Mouse (Mus musculus) lung, embryonic 15.5 days (tissue): ENCODE data around the gene Sesn3. TPM values are rescaled to one million over a fixed set of nuclear protein-coding genes. Genes with fewer than 3 reads are reported as not detected.
A peak's percentile ranks its signal among the peaks of the same experiment; 100 is the strongest.

ENCODE experiments used
- ATAC-seq: fragments of 200-750 bp; cut with Nextera tagmentation; 2 replicates; pipeline ENCODE4 v1.8.0; 2017; ENCODE audit warnings: moderate number of reproducible peaks, borderline replicate concordance; ENCODE audit not compliant: low FRiP score, low TSS enrichment; ENCODE audit errors: extremely low read depth
- H3K27ac ChIP-seq: fragments of 300-500 bp; sonication (generic); 2 replicates; pipeline ENCODE4 v1.5.1; 2015; ENCODE audit warnings: moderate library complexity, mild to moderate bottlenecking, inconsistent platforms
- H3K27me3 ChIP-seq: fragments of 300-500 bp; sonication (generic); 2 replicates; pipeline ENCODE4 v1.6.1; 2015; ENCODE audit warnings: inconsistent platforms
- H3K36me3 ChIP-seq: fragments of 300-500 bp; sonication (generic); 2 replicates; pipeline ENCODE4 v1.6.1; 2015; ENCODE audit warnings: inconsistent platforms
- H3K4me1 ChIP-seq: fragments of 300-500 bp; sonication (generic); 2 replicates; pipeline ENCODE4 v1.6.1; 2015; ENCODE audit warnings: inconsistent platforms
- H3K4me2 ChIP-seq: fragments of 300-500 bp; sonication (generic); 2 replicates; pipeline ENCODE4 v1.6.1; 2015; ENCODE audit warnings: inconsistent platforms, mild to moderate bottlenecking, moderate library complexity
- H3K4me3 ChIP-seq: fragments of 300-500 bp; sonication (generic); 2 replicates; pipeline ENCODE4 v1.5.1; 2015; ENCODE audit warnings: mild to moderate bottlenecking, inconsistent platforms
- H3K9ac ChIP-seq: fragments of 300-500 bp; sonication (generic); 2 replicates; pipeline ENCODE4 v1.6.1; 2015; ENCODE audit warnings: inconsistent platforms
- H3K9me3 ChIP-seq: fragments of 300-500 bp; sonication (generic); 2 replicates; pipeline ENCODE4 v1.6.1; 2016; ENCODE audit warnings: inconsistent platforms
- WGBS: fragments of 180-500 bp; shearing (Covaris S2); methylation state at CpG from one replicate; pipeline ENCODE4 v1.1.7; 2015; 5-methylcytosine and 5-hydroxymethylcytosine counted together
- polyA plus RNA-seq: library from polyadenylated mRNA; unstranded; fragments of >200 nt; fragmentation: Nextera tagmentation; extraction: Ambion mirVana; gene quantifications from 2 replicates; pipeline ENCODE4 v1.2.1, GENCODE M21; 2015

Sesn3 gene
- polyA plus RNA-seq, 1 experiment from 2014 or later: 16.7 TPM

DNA sequence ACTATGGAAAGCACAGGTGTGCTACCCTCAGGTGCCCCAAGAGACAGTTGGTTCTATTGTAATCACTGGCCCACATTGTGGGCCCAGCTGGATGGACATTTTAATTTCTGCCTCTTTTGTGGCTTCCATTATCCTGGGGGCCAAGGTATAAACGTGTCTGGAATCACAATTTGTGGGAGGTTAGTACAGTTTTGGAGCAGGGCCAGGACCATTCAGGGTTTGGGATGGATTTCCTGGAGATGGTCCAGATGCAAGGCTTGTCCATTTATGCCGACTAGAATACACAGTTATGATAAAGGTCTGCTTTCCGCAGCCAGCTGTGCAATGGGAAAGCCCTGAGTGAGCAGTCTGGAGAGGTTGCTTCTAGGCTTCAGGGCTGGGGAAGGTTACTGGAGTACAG, 13.7 kb upstream of the Sesn3 start:
- no peak overlapping the region for H3K9ac ChIP-seq
- no peaks in the 10 kb centered on the region for H3K27me3 ChIP-seq
- no peak overlapping the region for H3K27ac ChIP-seq
- WGBS: 25% methylated on average over 3 of the region's 3 CpGs
- no peaks in the 10 kb centered on the region for H3K4me1 ChIP-seq
- no peak overlapping the region for H3K4me3 ChIP-seq
- no peak for ATAC-seq
- no peaks in the 10 kb centered on the region for H3K9me3 ChIP-seq
- no peak overlapping the region for H3K4me2 ChIP-seq
- no peaks in the 10 kb centered on the region for H3K36me3 ChIP-seq

DNA sequence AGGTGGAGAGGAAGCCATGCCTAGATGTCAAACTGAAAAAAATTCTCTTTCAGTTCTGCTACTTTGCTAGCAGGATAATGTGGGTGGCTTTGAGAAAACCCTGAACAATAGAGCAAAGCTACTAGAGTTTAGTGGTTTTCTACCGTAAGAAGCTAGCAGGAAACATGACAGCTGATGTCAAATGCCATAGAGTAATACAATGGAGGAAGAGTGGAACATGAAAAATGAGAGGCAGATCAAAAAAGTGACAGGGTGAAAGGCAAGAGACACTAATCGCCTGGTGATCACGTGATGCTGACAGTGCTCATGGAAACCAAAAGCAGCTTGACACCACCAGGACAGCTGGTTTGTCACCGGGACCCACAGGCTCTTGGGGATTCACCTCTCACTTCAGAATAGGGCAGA, 12.3 kb upstream of the Sesn3 start:
- H3K27me3 ChIP-seq: no peaks in the 10 kb centered on the region
- H3K4me2 ChIP-seq: no peak overlapping the region
- H3K36me3 ChIP-seq: no peaks in the 10 kb centered on the region
- H3K4me1 ChIP-seq: no peaks in the 10 kb centered on the region
- H3K27ac ChIP-seq: no peak overlapping the region
- no peak overlapping the region for H3K9ac ChIP-seq
- ATAC-seq: no peak
- no peaks in the 10 kb centered on the region for H3K9me3 ChIP-seq
- 44% methylated on average over 4 of the region's 4 CpGs for WGBS
- no peak overlapping the region for H3K4me3 ChIP-seq

DNA sequence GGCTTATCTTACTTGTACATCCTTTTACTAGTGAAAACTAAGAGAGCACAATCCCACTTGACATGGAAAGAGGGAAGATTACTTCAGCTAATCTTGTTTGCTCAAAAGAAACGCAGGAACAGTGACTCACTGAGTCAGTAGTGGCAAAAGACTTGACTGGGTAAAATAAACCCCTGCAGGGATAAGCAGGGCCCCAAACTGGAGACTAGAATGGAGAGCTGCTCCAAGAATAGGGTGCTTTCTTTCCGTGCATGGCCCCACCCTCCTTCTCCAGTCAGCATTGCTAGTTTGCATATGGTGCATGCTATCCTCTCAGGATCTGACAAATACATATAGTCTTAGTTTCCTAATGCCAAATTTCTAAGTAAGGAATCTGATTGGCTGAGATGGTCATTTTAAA, 8.4 kb upstream of the Sesn3 start:
- Histone ChIP-seq H3K4me2 (no peak overlapping the region), H3K27ac (no peak overlapping the region), H3K9me3 (no peaks in the 10 kb centered on the region), H3K27me3 (no peaks in the 10 kb centered on the region), H3K4me1 (no peaks in the 10 kb centered on the region), H3K9ac (no peak overlapping the region), H3K4me3 (no peak overlapping the region), H3K36me3 (no peaks in the 10 kb centered on the region)
- no peak for ATAC-seq
- WGBS: 15% methylated on average over 2 of the region's 2 CpGs

DNA sequence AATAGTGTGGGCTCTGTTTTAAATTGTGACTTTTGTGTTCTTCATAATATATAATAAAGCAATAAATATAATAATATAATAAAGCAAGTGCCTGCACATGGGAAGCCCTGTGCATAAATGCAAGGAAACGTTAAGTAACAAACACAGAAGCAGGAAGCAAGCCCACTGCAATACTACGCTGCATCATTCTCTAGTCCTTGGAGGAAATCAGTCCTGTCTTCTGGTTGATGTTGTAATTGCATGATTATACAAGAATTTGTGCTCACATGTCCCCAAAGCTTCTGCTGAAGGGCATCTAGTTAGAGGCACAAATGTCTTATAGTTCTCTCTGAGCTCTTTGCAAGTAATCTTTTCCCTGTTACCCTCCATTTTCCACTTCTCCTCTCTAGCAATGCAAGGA, 6.3 kb upstream of the Sesn3 start:
- Histone ChIP-seq H3K27me3 (no peaks in the 10 kb centered on the region), H3K4me2 (no peak overlapping the region), H3K36me3 (no peaks in the 10 kb centered on the region), H3K27ac (no peak overlapping the region), H3K4me1 (no peaks in the 10 kb centered on the region), H3K9ac (no peak overlapping the region), H3K9me3 (no peaks in the 10 kb centered on the region), H3K4me3 (no peak overlapping the region)
- WGBS: 75% methylated on average over 2 of the region's 2 CpGs
- no peak for ATAC-seq

DNA sequence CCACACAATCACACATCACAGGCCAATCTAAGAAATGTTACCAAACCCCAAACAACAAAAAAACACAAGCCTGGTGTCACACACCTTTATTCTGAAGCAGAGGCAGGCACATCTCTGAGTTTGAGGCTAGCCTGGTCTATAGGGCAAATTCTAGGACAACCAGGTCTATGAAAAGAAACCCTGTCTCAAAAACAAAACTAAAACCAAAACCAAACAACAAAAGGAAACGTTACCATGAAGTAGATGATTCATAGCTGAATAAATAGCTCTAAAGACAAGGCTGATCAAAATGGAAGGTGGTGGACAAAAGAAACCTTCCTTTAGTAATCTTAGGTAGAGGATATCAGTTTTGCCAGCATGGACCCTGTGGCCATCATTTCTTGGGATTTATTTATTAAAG, 1.9 kb upstream of the Sesn3 start:
- Histone ChIP-seq H3K4me1 (peaks cover 8% of the 10 kb centered on the region; the same call in 1 of the 2 replicates), H3K36me3 (no peaks in the 10 kb centered on the region), H3K27me3 (no peaks in the 10 kb centered on the region), H3K9ac (no peak overlapping the region), H3K4me2 (no peak overlapping the region), H3K9me3 (no peaks in the 10 kb centered on the region), H3K27ac (no peak overlapping the region), H3K4me3 (no peak overlapping the region)
- ATAC-seq: no peak
- 50% methylated on average over 1 of the region's 1 CpGs for WGBS

DNA sequence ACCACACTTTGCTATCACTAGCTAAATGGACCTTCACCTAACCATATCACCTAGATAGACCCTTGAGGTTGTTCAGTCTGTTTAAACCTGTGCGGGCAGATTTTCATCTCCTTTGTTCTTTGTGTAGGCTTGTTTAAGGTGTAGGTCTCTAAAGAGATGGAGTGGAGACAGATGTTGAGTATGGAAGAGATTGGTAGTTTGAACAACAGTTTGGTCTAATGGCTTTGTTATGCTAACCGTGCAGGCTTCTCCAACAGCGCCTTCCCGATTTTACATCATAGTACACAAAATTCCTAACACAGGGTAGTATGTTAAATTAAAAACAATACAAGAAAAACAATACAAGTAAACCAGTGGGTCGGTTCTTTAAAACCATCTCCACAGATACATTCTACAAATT, 281 bp upstream of the Sesn3 start:
- peak overlapping the region; percentile 62 for H3K4me2 ChIP-seq
- H3K4me3 ChIP-seq: peak overlapping the region; percentile 95; the same call in 1 of the 2 replicates
- no peaks in the 10 kb centered on the region for H3K36me3 ChIP-seq
- H3K9ac ChIP-seq: no peak overlapping the region
- ATAC-seq: no peak
- H3K27me3 ChIP-seq: no peaks in the 10 kb centered on the region
- peak overlapping the region; percentile 91 for H3K27ac ChIP-seq
- peaks cover 12% of the 10 kb centered on the region for H3K4me1 ChIP-seq
- WGBS: 39% methylated on average over 5 of the region's 5 CpGs
- no peaks in the 10 kb centered on the region for H3K9me3 ChIP-seq

DNA sequence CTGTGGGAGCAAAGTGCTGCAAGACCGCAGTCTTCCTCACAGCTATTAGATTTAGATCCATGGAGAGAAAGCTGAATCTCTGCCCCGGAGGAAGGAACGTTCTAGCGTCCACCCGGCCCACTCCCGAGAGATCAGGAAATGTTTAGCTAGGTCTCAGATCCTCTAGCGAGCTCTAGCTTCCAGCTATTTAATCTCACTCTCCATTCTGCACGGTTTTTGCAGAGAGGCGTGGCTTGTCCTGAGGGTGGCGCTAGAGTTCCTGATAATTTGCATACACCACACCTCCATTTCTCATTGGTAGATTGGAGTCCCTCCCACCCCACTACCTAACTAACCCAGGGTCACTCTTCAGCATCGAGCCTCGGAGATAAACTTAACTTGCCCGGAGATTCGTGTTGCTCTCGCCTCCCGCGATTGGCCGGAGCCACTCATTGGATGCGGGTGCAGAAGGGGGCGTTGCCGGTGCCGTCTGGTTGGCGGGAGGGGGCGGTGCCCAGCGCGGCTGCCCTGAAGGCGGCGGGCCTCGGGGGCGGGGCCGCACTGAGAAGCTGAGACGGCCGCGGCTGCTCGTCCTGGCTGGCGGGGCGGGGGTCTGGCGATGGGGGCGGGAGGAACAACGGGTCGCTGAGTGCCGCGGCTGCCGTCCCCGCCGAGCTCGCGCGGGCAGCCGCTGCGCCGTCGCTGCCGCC, 1.1 kb downstream of the Sesn3 start:
- peak; percentile 99 for ATAC-seq
- peaks cover 12% of the 10 kb centered on the region for H3K4me1 ChIP-seq
- peak overlapping the region; percentile 81 for H3K9ac ChIP-seq
- peak overlapping the region; percentile 70 for H3K4me2 ChIP-seq
- H3K9me3 ChIP-seq: no peaks in the 10 kb centered on the region
- H3K4me3 ChIP-seq: peak overlapping the region; percentile 95
- peak overlapping the region; percentile 94 for H3K27ac ChIP-seq
- no peaks in the 10 kb centered on the region for H3K27me3 ChIP-seq
- no peaks in the 10 kb centered on the region for H3K36me3 ChIP-seq
- under 1% methylated on average over 46 of the region's 54 CpGs for WGBS

DNA sequence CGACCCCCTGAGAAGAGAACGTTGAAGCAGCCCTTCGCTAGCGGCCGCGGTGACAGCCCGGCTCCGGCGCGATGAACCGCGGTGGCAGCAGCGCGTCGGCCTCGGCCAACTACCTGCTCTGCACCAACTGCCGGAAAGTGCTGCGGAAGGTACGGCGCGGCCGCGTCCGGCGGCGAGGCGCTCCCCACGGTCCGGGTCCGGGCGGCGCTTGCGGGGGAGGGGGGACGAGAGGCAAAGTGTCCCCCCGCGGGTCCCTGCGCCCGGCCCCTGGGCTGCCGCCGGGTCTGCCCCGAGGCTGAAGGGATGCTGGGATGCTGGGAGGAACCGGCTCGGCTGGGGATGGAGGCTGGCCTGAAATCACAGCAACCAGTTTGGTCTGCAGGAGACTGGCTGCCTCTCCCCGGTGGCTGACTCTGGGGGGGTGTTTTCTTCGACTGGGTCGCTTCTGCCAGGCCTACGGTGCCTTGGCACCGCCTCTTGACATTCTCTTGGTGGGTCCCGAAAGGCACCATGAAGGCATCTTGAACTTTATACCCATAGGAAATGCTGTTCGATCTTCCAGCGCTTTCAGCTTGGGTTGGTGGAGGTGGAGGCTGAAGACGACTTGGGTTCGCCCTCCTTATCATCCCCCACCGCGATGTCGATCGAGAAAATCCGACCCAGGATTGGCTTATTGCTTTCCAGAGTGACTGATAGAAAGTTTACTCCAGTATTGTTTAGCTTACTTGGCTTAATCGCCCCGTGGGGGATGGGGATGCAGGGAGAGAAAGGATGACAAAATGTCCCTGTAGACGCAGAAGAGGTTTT, 1.8 kb downstream of the Sesn3 start:
- no peaks in the 10 kb centered on the region for H3K36me3 ChIP-seq
- WGBS: 0% methylated on average over 58 of the region's 61 CpGs
- H3K27ac ChIP-seq: peak overlapping the region; percentile 94
- no peaks in the 10 kb centered on the region for H3K27me3 ChIP-seq
- peak; percentile 49; the same call in 1 of the 2 replicates for ATAC-seq
- no peaks in the 10 kb centered on the region for H3K9me3 ChIP-seq
- peak overlapping the region; percentile 70 for H3K4me2 ChIP-seq
- peaks cover 12% of the 10 kb centered on the region for H3K4me1 ChIP-seq
- H3K9ac ChIP-seq: peak overlapping the region; percentile 81
- peak overlapping the region; percentile 95 for H3K4me3 ChIP-seq

DNA sequence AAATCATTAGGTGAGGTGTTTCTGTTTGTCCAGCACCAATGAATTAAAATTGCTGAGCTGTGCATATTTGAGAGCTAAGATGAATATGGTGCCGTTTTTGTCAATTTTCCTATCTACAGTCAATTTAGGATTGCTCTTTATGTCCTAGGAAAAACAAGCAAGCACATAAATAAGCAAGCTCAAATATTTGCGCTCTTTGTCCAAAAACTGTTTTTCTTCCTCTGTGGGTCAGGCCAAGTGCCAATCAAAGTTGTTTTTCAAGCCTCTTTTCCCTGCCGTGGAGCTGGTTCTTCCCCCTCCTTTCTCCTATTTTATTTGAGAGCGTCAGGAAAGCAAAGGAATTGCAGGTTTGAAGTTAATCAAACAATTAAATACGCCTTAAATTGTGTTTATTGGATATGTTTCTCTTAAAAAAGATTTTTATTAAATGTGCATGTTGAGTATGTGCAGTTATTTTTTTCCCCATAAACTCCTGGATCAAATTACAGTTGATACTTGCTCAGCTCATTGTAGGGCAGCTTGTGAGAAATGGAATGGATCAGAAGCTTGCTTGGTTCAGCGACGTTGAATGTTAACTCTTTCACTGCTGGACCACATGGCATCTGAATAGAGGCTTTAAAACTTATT, 2.6 kb downstream of the Sesn3 start:
- H3K27ac ChIP-seq: peak overlapping the region; percentile 94
- no peak for ATAC-seq
- no peaks in the 10 kb centered on the region for H3K27me3 ChIP-seq
- peak overlapping the region; percentile 95 for H3K4me3 ChIP-seq
- H3K9me3 ChIP-seq: no peaks in the 10 kb centered on the region
- H3K36me3 ChIP-seq: no peaks in the 10 kb centered on the region
- H3K4me1 ChIP-seq: peaks cover 12% of the 10 kb centered on the region
- peak overlapping the region; percentile 81 for H3K9ac ChIP-seq
- WGBS: 1% methylated on average over 7 of the region's 7 CpGs
- H3K4me2 ChIP-seq: peak overlapping the region; percentile 70

DNA sequence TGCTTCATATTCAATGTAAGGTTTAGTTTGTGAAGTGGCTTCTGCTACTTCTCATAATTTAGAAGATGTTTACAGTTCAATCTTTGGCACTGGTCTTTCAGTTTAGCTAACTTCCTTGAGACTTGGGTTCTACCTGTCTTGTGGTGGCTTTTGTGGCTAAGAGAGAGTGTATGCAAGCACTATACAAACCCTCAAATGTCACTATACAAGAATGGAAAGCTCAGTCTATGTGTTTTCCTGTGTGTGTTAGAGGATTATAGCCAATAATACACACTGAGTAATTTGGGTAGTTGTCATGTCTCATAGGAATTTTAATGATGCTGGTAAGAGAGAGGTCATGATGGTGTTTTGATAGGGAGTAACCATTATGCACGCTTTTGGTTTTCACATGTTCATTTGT, 5.8 kb downstream of the Sesn3 start:
- Histone ChIP-seq H3K4me2 (no peak overlapping the region), H3K27me3 (no peaks in the 10 kb centered on the region), H3K9ac (no peak overlapping the region), H3K27ac (no peak overlapping the region), H3K9me3 (no peaks in the 10 kb centered on the region), H3K36me3 (no peaks in the 10 kb centered on the region), H3K4me3 (no peak overlapping the region), H3K4me1 (peaks cover 14% of the 10 kb centered on the region)
- WGBS: 41% methylated on average over 1 of the region's 1 CpGs
- ATAC-seq: no peak

DNA sequence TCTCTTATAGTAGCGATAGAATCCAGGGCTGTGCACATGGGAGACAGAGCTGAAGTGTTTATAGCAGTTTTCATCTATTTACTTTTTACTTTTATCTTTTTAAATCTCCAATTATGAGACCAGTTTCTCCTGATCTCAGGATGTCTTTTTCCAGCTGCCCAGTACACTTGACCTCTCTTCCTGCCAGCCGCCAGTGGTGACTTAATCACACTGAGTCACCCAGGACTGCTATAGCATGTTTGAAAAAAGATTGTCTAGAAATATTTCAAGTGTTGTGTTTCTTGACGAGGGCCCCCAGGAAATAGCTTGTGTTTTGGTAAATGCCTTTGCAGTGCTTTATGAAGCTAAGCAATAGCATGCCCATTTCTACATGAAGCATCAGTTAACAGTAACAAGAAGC, 10.2 kb downstream of the Sesn3 start:
- Histone ChIP-seq H3K36me3 (no peaks in the 10 kb centered on the region), H3K4me3 (no peak overlapping the region), H3K9me3 (no peaks in the 10 kb centered on the region), H3K27ac (no peak overlapping the region), H3K4me2 (no peak overlapping the region), H3K9ac (no peak overlapping the region), H3K4me1 (peaks cover 11% of the 10 kb centered on the region), H3K27me3 (no peaks in the 10 kb centered on the region)
- 19% methylated on average over 3 of the region's 3 CpGs for WGBS
- ATAC-seq: no peak

DNA sequence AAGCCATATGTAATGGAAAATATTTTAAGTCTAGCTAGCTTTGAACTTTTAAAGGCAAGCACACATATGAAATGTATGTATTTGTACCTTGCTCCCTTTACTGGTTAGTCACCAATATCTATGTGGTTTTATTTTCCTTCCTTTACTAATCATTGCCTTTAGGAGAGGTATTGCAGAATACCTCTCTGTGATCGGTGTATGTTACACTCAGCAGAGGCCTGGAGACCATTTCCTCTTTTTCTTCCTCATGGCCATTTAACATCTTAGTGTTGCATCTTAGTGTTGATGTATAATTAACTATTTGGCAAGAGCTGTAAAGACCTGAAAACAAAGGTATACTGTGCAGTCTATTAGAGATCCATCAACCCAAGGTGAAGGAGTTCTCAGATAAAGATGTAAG, 12.4 kb downstream of the Sesn3 start:
- Histone ChIP-seq H3K27me3 (no peaks in the 10 kb centered on the region), H3K27ac (no peak overlapping the region), H3K4me2 (no peak overlapping the region), H3K36me3 (no peaks in the 10 kb centered on the region), H3K9ac (no peak overlapping the region), H3K4me3 (no peak overlapping the region), H3K9me3 (no peaks in the 10 kb centered on the region), H3K4me1 (peaks cover 11% of the 10 kb centered on the region)
- no peak for ATAC-seq
- WGBS: 87% methylated on average over 1 of the region's 1 CpGs
